Mouse (Mus musculus) hindbrain, embryonic 10.5 days (tissue): ENCODE data around the gene Slc22a1. TPM values are rescaled to one million over a fixed set of nuclear protein-coding genes. Genes with fewer than 3 reads are reported as not detected.
"Not testable (repeated sequence)": the region's sequence is repeated elsewhere in the genome, so short reads cannot be mapped to it uniquely, and the experiment has no call there.

Experiments used
- DNase-seq: peaks from one replicate; pipeline ENCODE4 v3.0.0-alpha.2; 2017; ENCODE audit warnings: low spot score
- H3K27ac ChIP-seq: fragments of 300-500 bp; sonication (generic); 2 replicates; pipeline ENCODE4 v1.5.1; 2016; ENCODE audit warnings: mild to moderate bottlenecking, moderate library complexity
- H3K27me3 ChIP-seq: fragments of 300-500 bp; sonication (generic); 2 replicates; pipeline ENCODE4 v1.6.1; 2016; ENCODE audit warnings: mild to moderate bottlenecking; ENCODE audit not compliant: poor library complexity, insufficient read depth, severe bottlenecking
- H3K36me3 ChIP-seq: fragments of 300-500 bp; sonication (generic); 2 replicates; pipeline ENCODE4 v1.6.1; 2016; ENCODE audit warnings: mild to moderate bottlenecking, moderate library complexity
- H3K4me1 ChIP-seq: fragments of 300-500 bp; sonication (generic); replicated peaks from 2 replicates; pipeline ENCODE4 v1.6.1; 2016; ENCODE audit warnings: mild to moderate bottlenecking
- H3K4me3 ChIP-seq: fragments of 300-500 bp; sonication (generic); 2 replicates; pipeline ENCODE4 v1.5.1; 2016; ENCODE audit warnings: mild to moderate bottlenecking, moderate library complexity
- H3K9me3 ChIP-seq: fragments of 300-500 bp; sonication (generic); 2 replicates; pipeline ENCODE4 v1.6.1; 2016; ENCODE audit warnings: mild to moderate bottlenecking, moderate library complexity
- WGBS: fragments of 180-500 bp; shearing (Covaris S2); methylation state at CpG from one replicate; pipeline ENCODE4 v1.1.7; 2016; 5-methylcytosine and 5-hydroxymethylcytosine counted together
- polyA plus RNA-seq: library from polyadenylated mRNA; unstranded; fragments of >200 nt; fragmentation: Nextera tagmentation; extraction: Ambion mirVana; gene quantifications from 2 replicates; pipeline ENCODE4 v1.2.1, GENCODE M21; 2016

Slc22a1 gene
- polyA plus RNA-seq, 1 experiment from 2014 or later = not detected

DNA sequence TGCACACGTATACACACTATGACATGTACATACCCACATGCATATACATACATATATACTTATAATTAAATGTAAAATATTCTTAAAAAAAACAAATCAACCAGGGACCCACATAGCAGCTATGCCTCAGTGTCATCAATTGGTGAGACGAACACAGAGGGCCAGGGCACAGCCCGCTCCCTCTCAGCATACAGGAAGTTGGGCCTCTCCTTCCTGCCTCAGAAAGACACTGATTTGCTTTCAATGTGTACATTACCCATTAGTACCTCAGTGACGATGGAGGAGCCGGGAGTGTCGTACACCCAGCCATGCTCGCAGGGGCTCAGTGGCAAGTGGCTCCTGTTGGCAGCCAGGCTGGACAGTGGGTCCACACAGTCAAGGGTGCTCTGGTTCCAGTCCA is 649 bp downstream of the Slc22a1 start:
- not testable (repeated sequence) for H3K4me1 ChIP-seq, H3K27me3 ChIP-seq, H3K27ac ChIP-seq, H3K36me3 ChIP-seq, H3K9me3 ChIP-seq, DNase-seq, H3K4me3 ChIP-seq
- WGBS = 93% methylated on average over 7 of the region's 7 CpGs

GRCm38 (mm10) chr17:12673871-12674270 is 1.8 kb downstream of the Slc22a1 start:
- no peaks in the 10 kb centered on the region for H3K36me3 ChIP-seq
- no peak overlapping the region for H3K27ac ChIP-seq
- no peaks in the 10 kb centered on the region for H3K27me3 ChIP-seq
- H3K4me3 ChIP-seq = no peak overlapping the region
- 0 out of 2 replicates have a peak, but pooled peaks cover 4% of the 10 kb centered on the region for H3K4me1 ChIP-seq
- whole genome bisulfite sequencing = 71% methylated on average over 3 of the region's 3 CpGs
- DNase-seq = no peak
- H3K9me3 ChIP-seq = no peaks in the 10 kb centered on the region

DNA sequence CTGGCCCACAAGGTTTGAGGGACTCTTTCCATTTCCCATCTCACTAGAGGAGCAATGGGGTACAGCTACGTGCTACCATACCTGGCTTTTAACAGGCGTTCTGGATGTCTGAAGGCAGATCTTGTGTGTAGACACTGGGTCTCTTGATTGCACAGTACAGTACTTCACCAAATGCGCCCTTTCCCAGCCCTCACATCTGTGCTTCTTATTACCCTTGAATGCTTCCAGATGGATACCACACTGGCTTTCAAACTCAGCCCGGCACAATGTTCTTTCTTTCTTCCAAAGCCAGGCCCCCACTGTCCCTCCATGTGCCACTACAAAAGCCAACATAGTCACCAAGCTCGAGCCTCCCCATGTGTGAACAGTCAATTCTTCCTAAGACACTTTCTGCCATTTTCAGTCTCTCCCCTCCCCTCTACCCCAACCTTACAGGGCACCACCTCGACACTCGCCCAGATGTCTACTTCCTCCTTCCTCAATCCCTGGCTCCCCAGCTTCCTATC is 3.3 kb downstream of the Slc22a1 start:
- WGBS = 74% methylated on average over 7 of the region's 7 CpGs
- Histone ChIP-seq H3K4me1 (0 out of 2 replicates have a peak, but pooled peaks cover 9% of the 10 kb centered on the region), H3K27ac (no peak overlapping the region), H3K9me3 (no peaks in the 10 kb centered on the region), H3K4me3 (no peak overlapping the region), H3K36me3 (no peaks in the 10 kb centered on the region), H3K27me3 (no peaks in the 10 kb centered on the region)
- DNase-seq = no peak

GRCm38 (mm10) chr17:12671029-12671605 is 4.5 kb downstream of the Slc22a1 start:
- Histone ChIP-seq H3K9me3 (no peaks in the 10 kb centered on the region), H3K27ac (no peak overlapping the region), H3K27me3 (no peaks in the 10 kb centered on the region), H3K4me3 (no peak overlapping the region), H3K36me3 (no peaks in the 10 kb centered on the region), H3K4me1 (0 out of 2 replicates have a peak, but pooled peaks cover 9% of the 10 kb centered on the region)
- no peak for DNase-seq
- WGBS = 85% methylated on average over 5 of the region's 5 CpGs

DNA sequence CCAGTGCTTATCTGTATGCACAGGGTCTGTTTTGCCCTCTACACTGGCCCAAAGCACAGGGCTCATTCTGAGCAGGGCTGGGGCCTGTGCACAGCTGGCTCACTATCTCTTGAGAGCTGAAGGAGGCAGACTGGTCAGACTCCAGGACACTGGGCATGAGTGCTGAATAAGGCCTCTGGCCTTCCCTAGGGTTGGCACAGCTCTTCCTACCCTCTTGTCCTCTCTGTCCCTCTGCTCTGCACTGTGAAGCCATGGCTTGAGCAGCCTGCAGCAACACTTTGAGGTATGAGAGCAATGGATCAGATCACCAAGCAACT is 6.3 kb downstream of the Slc22a1 start:
- Histone ChIP-seq H3K27me3 (no peaks in the 10 kb centered on the region), H3K36me3 (no peaks in the 10 kb centered on the region), H3K27ac (peak overlapping the region; percentile 4; the same call in 1 of the 2 replicates), H3K9me3 (no peaks in the 10 kb centered on the region), H3K4me3 (no peak overlapping the region), H3K4me1 (peaks cover 9% of the 10 kb centered on the region)
- DNase-seq = no peak

GRCm38 (mm10) chr17:12668478-12669362 is 6.9 kb downstream of the Slc22a1 start:
- no peak for DNase-seq
- WGBS = 56% methylated on average over 7 of the region's 7 CpGs
- no peak overlapping the region for H3K4me3 ChIP-seq
- no peaks in the 10 kb centered on the region for H3K36me3 ChIP-seq
- peaks cover 14% of the 10 kb centered on the region for H3K4me1 ChIP-seq
- no peaks in the 10 kb centered on the region for H3K27me3 ChIP-seq
- no peak overlapping the region for H3K27ac ChIP-seq
- H3K9me3 ChIP-seq = no peaks in the 10 kb centered on the region

GRCm38 (mm10) chr17:12664156-12664555 is 11.5 kb downstream of the Slc22a1 start:
- whole genome bisulfite sequencing = 75% methylated on average over 8 of the region's 8 CpGs
- peaks cover 6% of the 10 kb centered on the region; the same call in 1 of the 2 replicates for H3K27me3 ChIP-seq

DNA sequence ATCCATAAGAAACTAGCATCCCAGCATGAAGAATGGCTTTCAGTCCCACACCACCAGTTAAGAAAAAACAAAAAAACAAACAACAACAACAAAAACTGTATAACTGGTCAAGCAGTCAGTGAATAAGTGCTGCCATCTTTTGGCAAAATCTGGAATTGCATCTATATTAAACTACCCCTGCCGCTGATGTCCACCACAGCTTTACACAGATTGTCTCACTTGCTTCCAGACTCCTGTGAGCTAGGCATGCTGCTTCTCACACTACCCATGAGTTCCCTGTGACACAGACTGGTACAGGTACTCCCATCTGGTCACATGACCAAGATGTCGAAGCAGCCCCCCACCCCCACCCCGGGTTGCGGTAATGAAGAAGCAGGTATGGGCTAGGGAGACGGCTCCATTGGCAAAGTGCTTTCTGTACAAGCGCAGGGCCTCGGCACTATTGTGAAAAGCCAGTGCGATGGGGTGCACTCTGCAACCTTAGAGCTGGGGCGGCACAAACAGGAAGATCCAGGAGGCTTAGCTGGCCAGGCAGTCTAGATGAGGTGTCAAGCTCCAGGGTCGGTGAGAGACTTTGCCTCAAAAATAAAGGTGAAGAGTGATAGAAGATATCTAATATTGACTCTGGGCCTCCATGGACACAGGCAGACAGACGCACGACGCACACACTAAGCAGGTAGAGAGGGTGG is 14.9 kb downstream of the Slc22a1 start:
- 69% methylated on average over 13 of the region's 13 CpGs for WGBS
- no peaks in the 10 kb centered on the region for H3K9me3 ChIP-seq
- H3K27me3 ChIP-seq = peaks cover 6% of the 10 kb centered on the region; the same call in 1 of the 2 replicates
- H3K36me3 ChIP-seq = no peaks in the 10 kb centered on the region
- no peak overlapping the region for H3K27ac ChIP-seq
- H3K4me3 ChIP-seq = no peak overlapping the region
- DNase-seq = peak; percentile 13
- H3K4me1 ChIP-seq = peaks cover 9% of the 10 kb centered on the region

More at GRCm38 (mm10) chr17:12664156-12664555, 11.5 kb downstream of the Slc22a1 start:
- no peak overlapping the region for H3K4me3 ChIP-seq
- no peak for DNase-seq
- H3K27ac ChIP-seq = no peak overlapping the region
- H3K36me3 ChIP-seq = no peaks in the 10 kb centered on the region
- H3K4me1 ChIP-seq = peaks cover 14% of the 10 kb centered on the region
- no peaks in the 10 kb centered on the region for H3K9me3 ChIP-seq

DNA sequence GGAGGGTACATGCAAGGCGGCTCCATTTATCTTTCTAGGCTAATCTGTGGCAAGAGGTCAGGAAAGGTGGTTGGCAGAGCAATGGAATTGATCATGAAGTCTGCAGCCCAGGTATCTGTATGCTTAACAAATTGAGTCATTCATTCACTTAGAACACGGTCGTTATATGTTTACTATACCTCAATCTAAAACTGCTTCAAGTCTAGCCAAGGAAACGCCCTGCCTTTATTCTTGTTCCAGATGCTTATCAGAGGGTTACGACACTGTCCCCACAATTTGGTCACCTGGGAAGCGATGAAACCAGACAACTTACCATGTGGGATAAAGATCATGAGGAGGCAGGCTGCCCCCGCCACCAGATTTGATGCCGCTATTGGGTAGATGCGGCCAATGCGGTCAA is 16.4 kb downstream of the Slc22a1 start:
- H3K4me1 ChIP-seq = peaks cover 7% of the 10 kb centered on the region
- WGBS = 90% methylated on average over 10 of the region's 10 CpGs
- H3K4me3 ChIP-seq = no peak overlapping the region
- H3K27ac ChIP-seq = no peak overlapping the region
- H3K27me3 ChIP-seq = peaks cover 6% of the 10 kb centered on the region; the same call in 1 of the 2 replicates
- H3K36me3 ChIP-seq = no peaks in the 10 kb centered on the region
- H3K9me3 ChIP-seq = no peaks in the 10 kb centered on the region
- no peak for DNase-seq

DNA sequence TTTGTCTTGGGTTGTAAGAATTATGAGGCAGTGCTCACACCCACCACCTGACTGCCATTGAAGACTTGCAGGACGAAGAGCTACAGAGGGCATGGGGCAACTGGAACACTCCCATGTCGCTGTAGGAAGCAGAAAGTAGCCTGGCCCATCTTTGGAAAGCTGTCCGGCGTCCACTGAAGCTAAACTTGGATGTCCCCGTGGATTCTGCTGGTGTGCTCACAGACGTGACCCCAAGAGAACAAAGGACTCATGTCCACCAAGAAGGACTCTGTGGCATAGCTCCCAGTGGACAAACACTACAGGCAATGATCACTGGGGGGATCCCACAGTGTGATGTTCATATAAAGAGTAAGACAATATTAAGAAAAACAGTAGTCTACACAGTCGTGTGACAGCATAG is 16.8 kb downstream of the Slc22a1 start:
- Histone ChIP-seq H3K27me3 (peaks cover 6% of the 10 kb centered on the region; the same call in 1 of the 2 replicates), H3K9me3 (no peaks in the 10 kb centered on the region), H3K27ac (no peak overlapping the region), H3K36me3 (no peaks in the 10 kb centered on the region), H3K4me1 (0 out of 2 replicates have a peak, but pooled peaks cover 3% of the 10 kb centered on the region), H3K4me3 (no peak overlapping the region)
- no peak for DNase-seq
- WGBS = 86% methylated on average over 7 of the region's 7 CpGs

- H3K36me3 ChIP-seq = no peaks in the 10 kb centered on the region
- H3K27me3 ChIP-seq = no peaks in the 10 kb centered on the region
- WGBS = 81% methylated on average over 7 of the region's 7 CpGs
- no peak overlapping the region for H3K27ac ChIP-seq
- H3K4me3 ChIP-seq = no peak overlapping the region
- no peaks in the 10 kb centered on the region for H3K9me3 ChIP-seq
- no peaks in the 10 kb centered on the region for H3K4me1 ChIP-seq
- no peak for DNase-seq
Measured at GRCm38 (mm10) chr17:12655826-12656225, 19.8 kb downstream of the Slc22a1 start.

DNA sequence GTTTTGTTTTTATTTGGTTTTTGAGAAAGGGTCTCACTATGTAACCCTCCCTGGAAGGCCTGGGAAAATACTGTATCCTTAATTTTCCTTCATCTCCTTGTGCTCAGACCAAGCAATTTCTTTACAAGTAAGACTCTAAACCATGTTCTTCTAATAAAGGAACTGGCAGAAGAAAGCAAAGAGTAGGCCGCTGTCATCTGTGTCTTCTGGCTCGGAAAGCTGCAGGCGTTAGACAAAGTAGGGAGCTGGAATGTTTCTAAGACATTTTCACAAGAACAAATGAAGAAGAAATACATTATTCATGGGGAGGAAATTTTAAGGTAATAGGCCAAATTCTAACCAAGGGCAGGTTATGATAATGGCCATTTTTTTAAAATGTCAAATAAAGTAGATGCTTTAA is 21.6 kb downstream of the Slc22a1 start:
- Histone ChIP-seq H3K27me3 (no peaks in the 10 kb centered on the region), H3K36me3 (no peaks in the 10 kb centered on the region), H3K9me3 (no peaks in the 10 kb centered on the region), H3K4me3 (no peak overlapping the region), H3K4me1 (no peaks in the 10 kb centered on the region), H3K27ac (no peak overlapping the region)
- 85% methylated on average over 3 of the region's 3 CpGs for WGBS
- DNase-seq = no peak

DNA sequence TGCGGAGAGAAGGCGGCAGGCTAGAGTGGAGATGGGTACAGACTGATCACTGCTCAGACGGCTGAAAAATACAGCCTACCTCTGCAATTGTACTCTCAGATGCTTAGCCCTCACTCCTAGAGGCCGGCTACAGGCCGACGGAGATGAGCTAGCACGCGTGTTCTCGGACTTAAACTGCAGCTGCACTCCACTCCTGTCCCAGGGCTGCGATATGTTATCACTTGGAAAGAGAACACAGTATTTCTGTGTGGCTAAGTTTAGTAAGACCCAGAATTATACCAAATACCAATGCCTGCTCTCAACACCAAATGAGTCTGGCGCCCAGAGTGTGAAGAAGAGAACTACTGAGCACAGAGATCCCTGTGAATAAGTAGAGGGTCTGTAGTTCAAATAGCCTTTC is 23.0 kb downstream of the Slc22a1 start:
- no peaks in the 10 kb centered on the region for H3K9me3 ChIP-seq
- no peaks in the 10 kb centered on the region for H3K4me1 ChIP-seq
- WGBS = 92% methylated on average over 11 of the region's 11 CpGs
- H3K27me3 ChIP-seq = no peaks in the 10 kb centered on the region
- no peak overlapping the region for H3K27ac ChIP-seq
- no peaks in the 10 kb centered on the region for H3K36me3 ChIP-seq
- no peak overlapping the region for H3K4me3 ChIP-seq
- no peak for DNase-seq
